Mouse (Mus musculus) kidney, adult 2 months (tissue): ENCODE measurements around the gene Gm10721.
"Not testable (repeated sequence)": the region's sequence is repeated elsewhere in the genome, so short reads cannot be mapped to it uniquely, and the experiment has no call there.

ENCODE experiments used
- CTCF ChIP-seq: fragments of 200-500 bp; conservative IDR thresholded peaks from 2 replicates; pipeline ENCODE4 v1.5.1; 2011; ENCODE audit warnings: low read depth, mild to moderate bottlenecking, control low read depth, low read length, moderate library complexity, mixed read lengths; ENCODE audit not compliant: insufficient read depth, insufficient read length
- POLR2A ChIP-seq: fragments of 200-500 bp; IDR thresholded peaks from one replicate; pipeline ENCODE4 v1.6.1; 2011; ENCODE audit warnings: low read depth, low read length, control low read depth

DNA sequence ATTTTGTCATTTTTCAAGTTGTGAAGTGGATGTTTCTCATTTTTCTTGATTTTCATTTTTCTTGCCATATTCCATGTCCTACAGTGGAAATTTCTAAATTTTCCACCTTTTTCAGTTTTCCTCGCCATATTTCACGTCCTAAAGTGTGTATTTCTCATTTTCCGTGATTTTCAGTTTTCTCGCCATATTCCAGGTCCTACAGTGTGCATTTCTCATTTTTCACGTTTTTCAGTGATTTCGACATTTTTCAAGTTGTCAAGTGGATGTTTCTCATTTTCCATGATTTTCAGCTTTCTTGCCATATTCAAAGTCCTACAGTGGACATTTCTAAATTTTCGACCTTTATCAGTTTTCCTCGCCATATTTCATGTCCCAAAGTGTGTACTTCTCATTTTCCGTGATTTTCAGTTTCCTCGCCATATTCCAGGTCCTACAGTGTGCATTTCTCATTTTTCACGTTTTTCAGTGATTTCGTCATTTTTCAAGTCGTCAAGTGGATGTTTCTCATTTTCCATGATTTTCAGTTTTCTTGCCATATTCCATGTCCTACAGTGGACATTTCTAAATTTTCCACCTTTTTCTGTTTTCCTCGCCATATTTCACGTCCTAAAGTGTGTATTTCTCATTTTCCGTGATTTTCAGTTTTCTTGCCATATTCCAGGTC, 11.2 kb downstream of the Gm10721 start:
- not testable (repeated sequence) for TF ChIP-seq POLR2A, CTCF
